Mouse (Mus musculus) bone marrow, adult 2 months (tissue): ENCODE measurements at regions not wholly inside any gene's neighbourhood (a gene's known extent, or its start where the extent isn't known, plus 50 kb on each side); places are given as distances from the start of the nearest gene placed in this dataset.

Experiments used
- H3K27ac ChIP-seq: fragments of 200-500 bp; 2 replicates; pipeline ENCODE4 v1.5.1; 2012; ENCODE audit warnings: low read depth, mild to moderate bottlenecking, control low read depth, inconsistent platforms, low read length; ENCODE audit not compliant: control insufficient read depth, poor library complexity, insufficient read depth
- H3K4me1 ChIP-seq: fragments of 200-500 bp; 2 replicates; pipeline ENCODE4 v1.6.1; 2011; ENCODE audit warnings: low read length; ENCODE audit not compliant: control insufficient read depth, insufficient read depth
- H3K4me3 ChIP-seq: fragments of 200-500 bp; replicated peaks from 2 replicates; pipeline ENCODE3; 2011; ENCODE audit warnings: mild to moderate bottlenecking, low read depth, low read length, control low read depth; ENCODE audit not compliant: control insufficient read depth
- CTCF ChIP-seq: fragments of 200-500 bp; IDR thresholded peaks from 2 replicates; pipeline ENCODE4 v1.5.1; 2011; ENCODE audit warnings: low read length, control low read depth; ENCODE audit not compliant: control insufficient read depth, insufficient read depth
- POLR2A ChIP-seq: fragments of 200-500 bp; IDR thresholded peaks from 2 replicates; pipeline ENCODE4 v1.6.1; 2011; ENCODE audit warnings: low read depth, mild to moderate bottlenecking, control low read depth, low read length, borderline replicate concordance; ENCODE audit not compliant: control insufficient read depth
- WGBS: fragments of 180-500 bp; shearing (Covaris S2); methylation state at CpG from one replicate; pipeline ENCODE4 v1.1.7; 2018; 5-methylcytosine and 5-hydroxymethylcytosine counted together

- Histone ChIP-seq H3K4me3 (no peak overlapping the region), H3K4me1 (no peaks in the 10 kb centered on the region; the same call in 1 of the 2 replicates), H3K27ac (no peak overlapping the region)
- TF ChIP-seq POLR2A (no peak), CTCF (no peak)
Observed at GRCm38 (mm10) chr13:15853022-15853566, 158.6 kb upstream of the Inhba start.

GRCm38 (mm10) chr13:15862941-15863340 is 148.7 kb upstream of the Inhba start:
- Histone ChIP-seq H3K4me3 (no peak overlapping the region), H3K27ac (no peak overlapping the region), H3K4me1 (no peaks in the 10 kb centered on the region)
- no peak for TF ChIP-seq CTCF
- no peak for TF ChIP-seq POLR2A

- no peaks in the 10 kb centered on the region for H3K4me1 ChIP-seq
Observed at GRCm38 (mm10) chr13:15863344-15863743, 148.3 kb upstream of the Inhba start.

GRCm38 (mm10) chr13:15867046-15867561 is 144.5 kb upstream of the Inhba start:
- H3K27ac ChIP-seq = no peak overlapping the region
- 81% methylated on average over 5 of the region's 5 CpGs for WGBS
- no peak overlapping the region for H3K4me3 ChIP-seq
- TF ChIP-seq POLR2A = no peak
- TF ChIP-seq CTCF = no peak
- no peaks in the 10 kb centered on the region for H3K4me1 ChIP-seq

More at GRCm38 (mm10) chr13:15863344-15863743, 148.3 kb upstream of the Inhba start:
- 41% methylated on average over 3 of the region's 3 CpGs for WGBS
- TF ChIP-seq CTCF (no peak), POLR2A (no peak)
- Histone ChIP-seq H3K27ac (no peak overlapping the region), H3K4me3 (no peak overlapping the region)

- no peak for TF ChIP-seq POLR2A
- TF ChIP-seq CTCF = no peak
- H3K27ac ChIP-seq = no peak overlapping the region
- H3K4me3 ChIP-seq = no peak overlapping the region
- H3K4me1 ChIP-seq = no peaks in the 10 kb centered on the region
- 71% methylated on average over 2 of the region's 2 CpGs for WGBS
Observed at GRCm38 (mm10) chr13:15877606-15878005, 134.0 kb upstream of the Inhba start.

GRCm38 (mm10) chr13:15879576-15879975 is 132.1 kb upstream of the Inhba start:
- Histone ChIP-seq H3K4me1 (no peaks in the 10 kb centered on the region), H3K27ac (no peak overlapping the region), H3K4me3 (no peak overlapping the region)
- TF ChIP-seq POLR2A (no peak), CTCF (no peak)

GRCm38 (mm10) chr13:15890794-15891193 is 120.9 kb upstream of the Inhba start:
- TF ChIP-seq CTCF (no peak), POLR2A (no peak)
- Histone ChIP-seq H3K4me3 (no peak overlapping the region), H3K4me1 (no peaks in the 10 kb centered on the region; the same call in 1 of the 2 replicates), H3K27ac (no peak overlapping the region)
- WGBS = 36% methylated on average over 3 of the region's 3 CpGs

GRCm38 (mm10) chr13:15891403-15891802 is 120.2 kb upstream of the Inhba start:
- TF ChIP-seq POLR2A (no peak), CTCF (no peak)
- Histone ChIP-seq H3K4me3 (no peak overlapping the region), H3K27ac (no peak overlapping the region; the same call in 1 of the 2 replicates), H3K4me1 (no peaks in the 10 kb centered on the region; the same call in 1 of the 2 replicates)

- TF ChIP-seq CTCF = no peak
- no peak for TF ChIP-seq POLR2A
- Histone ChIP-seq H3K4me3 (no peak overlapping the region), H3K27ac (no peak overlapping the region), H3K4me1 (peaks cover 2% of the 10 kb centered on the region)
- 84% methylated on average over 1 of the region's 1 CpGs for WGBS
Observed at GRCm38 (mm10) chr13:15898201-15898600, 113.5 kb upstream of the Inhba start.
